Mouse (Mus musculus) ES-E14 (cell line): ENCODE data around the gene Slc25a48. TPM values are rescaled to one million over a fixed set of nuclear protein-coding genes. Genes with fewer than 3 reads are reported as not detected.
A peak's percentile ranks its signal among the peaks of the same experiment; 100 is the strongest.

ENCODE experiments used
- DNase-seq: peaks from one replicate; pipeline ENCODE4 v3.0.0-alpha.2; 2013; ENCODE audit warnings: low read depth, low spot score
- H3K27ac ChIP-seq: 2 replicates; pipeline ENCODE4 v1.5.1; 2012; ENCODE audit warnings: low read depth, mild to moderate bottlenecking, low read length, moderate library complexity, mixed read lengths; ENCODE audit not compliant: poor library complexity, insufficient read depth, severe bottlenecking
- H3K36me3 ChIP-seq: 2 replicates; pipeline ENCODE4 v1.6.1; 2012; ENCODE audit warnings: mild to moderate bottlenecking, low read length, moderate library complexity, mixed read lengths; ENCODE audit not compliant: control insufficient read depth, poor library complexity, insufficient read depth, severe bottlenecking
- H3K4me1 ChIP-seq, 2 experiments: fragments of 150-350 bp in 1 of 2; sonication (generic) in 1 of 2; 2 replicates each; pipeline ENCODE4 v1.6.1; 2012; ENCODE audit warnings: low read length in 2 of 2, mild to moderate bottlenecking in 1 of 2, mixed read lengths in 1 of 2; ENCODE audit not compliant: control insufficient read depth in 2 of 2, insufficient read depth in 2 of 2, poor library complexity in 1 of 2
- H3K4me3 ChIP-seq, 2 experiments: fragments of 150-350 bp in 1 of 2; sonication (generic) in 1 of 2; 2 replicates each; pipeline ENCODE4 v1.5.1; 2012; ENCODE audit warnings: low read length in 2 of 2, low read depth in 1 of 2, mild to moderate bottlenecking in 1 of 2, mixed read lengths in 1 of 2; ENCODE audit not compliant: insufficient read depth in 1 of 2, poor library complexity in 1 of 2, severe bottlenecking in 1 of 2
- H3K9ac ChIP-seq: 2 replicates; pipeline ENCODE4 v1.6.1; 2012; ENCODE audit warnings: low read depth, mild to moderate bottlenecking, low read length, mixed read lengths; ENCODE audit not compliant: poor library complexity, insufficient read depth, severe bottlenecking
- H3K9me3 ChIP-seq: fragments of 150-350 bp; sonication (generic); 2 replicates; pipeline ENCODE4 v1.6.1; 2012; ENCODE audit warnings: low read depth, mild to moderate bottlenecking, low read length; ENCODE audit not compliant: control insufficient read depth, insufficient read depth
- CHD2 ChIP-seq: IDR thresholded peaks from 2 replicates; pipeline ENCODE4 v1.6.1; 2014; ENCODE audit warnings: mild to moderate bottlenecking, low read depth, low read length, inconsistent platforms
- HCFC1 ChIP-seq: IDR thresholded peaks from 2 replicates; pipeline ENCODE4 v1.6.1; 2012; ENCODE audit warnings: low read length, inconsistent platforms, borderline replicate concordance; ENCODE audit not compliant: insufficient read depth
- MAFK ChIP-seq: IDR thresholded peaks from 2 replicates; pipeline ENCODE4 v1.6.1; 2014; ENCODE audit warnings: mild to moderate bottlenecking, low read depth, low read length, inconsistent platforms; ENCODE audit not compliant: insufficient read depth
- ZC3H11A ChIP-seq: IDR thresholded peaks from 2 replicates; pipeline ENCODE4 v1.6.1; 2012; ENCODE audit warnings: low read depth, mild to moderate bottlenecking, inconsistent platforms, low read length, borderline replicate concordance
- ZNF384 ChIP-seq: IDR thresholded peaks from 2 replicates; pipeline ENCODE4 v1.6.1; 2012; ENCODE audit warnings: low read depth, low read length, inconsistent platforms
- in situ Hi-C, 2 experiments: fragments of 600-800 bp; cut with MboI; formaldehyde crosslinking; loops; one replicate each; pipeline ENCODE4 v1.15.1; 2025; ENCODE audit warnings: low sequenced_read_pairs in 2 of 2, inconsistent platforms in 1 of 2; ENCODE audit not compliant: unreplicated experiment in 2 of 2
- total RNA-seq: library from RNA; depleted of rRNA; stranded (reverse); fragments of 300-350 nt; gene quantifications from 2 replicates; pipeline ENCODE4 v1.2.3, GENCODE M21; 2012

The Slc25a48 gene
- total RNA-seq, 1 experiment = 0.49 TPM

DNA sequence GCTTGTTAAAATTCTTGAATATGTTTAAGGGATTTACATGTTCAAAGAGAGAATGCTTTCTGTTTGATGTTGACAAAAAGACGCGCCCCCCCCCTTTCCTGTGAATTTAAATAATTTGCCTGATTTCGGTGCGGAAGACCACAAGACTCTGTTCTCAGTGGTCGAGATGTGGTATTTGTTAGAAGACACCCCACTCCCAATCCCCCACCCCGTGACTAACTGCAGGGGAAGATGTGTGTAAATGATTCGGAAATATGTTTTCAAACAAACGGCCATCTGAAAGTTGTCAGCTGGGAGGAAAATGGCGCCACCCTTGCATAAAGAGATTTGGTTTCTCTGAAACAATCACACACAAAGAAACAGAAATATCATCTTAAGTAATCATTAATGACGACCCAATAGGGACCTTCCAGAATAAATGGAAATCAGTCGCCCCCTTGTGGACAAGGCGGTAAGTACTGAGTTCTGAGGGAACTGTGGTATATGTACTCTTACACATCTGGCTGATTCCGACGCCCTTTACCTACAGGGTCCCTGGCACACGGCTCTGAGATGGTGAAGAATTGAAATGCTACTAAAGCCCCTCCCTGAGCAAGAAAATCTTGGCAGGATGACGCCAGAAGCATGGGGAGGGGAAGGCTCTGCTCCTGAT, 16.0 kb upstream of the Slc25a48 start:
- Histone ChIP-seq H3K27ac (no peak overlapping the region), H3K9me3 (no peaks in the 10 kb centered on the region), H3K4me1 (peaks cover 0 to 4% of the 10 kb centered on the region in 2 experiments; a peak in 1 of 4 replicates), H3K4me3 (no peak overlapping the region), H3K36me3 (no peaks in the 10 kb centered on the region), H3K9ac (no peak overlapping the region)
- in situ Hi-C loops = no loop called here
- peak; percentile 28; the same call in 1 of the 2 replicates for TF ChIP-seq ZC3H11A
- no peak for TF ChIP-seq ZNF384
- peak; percentile 75 for DNase-seq

DNA sequence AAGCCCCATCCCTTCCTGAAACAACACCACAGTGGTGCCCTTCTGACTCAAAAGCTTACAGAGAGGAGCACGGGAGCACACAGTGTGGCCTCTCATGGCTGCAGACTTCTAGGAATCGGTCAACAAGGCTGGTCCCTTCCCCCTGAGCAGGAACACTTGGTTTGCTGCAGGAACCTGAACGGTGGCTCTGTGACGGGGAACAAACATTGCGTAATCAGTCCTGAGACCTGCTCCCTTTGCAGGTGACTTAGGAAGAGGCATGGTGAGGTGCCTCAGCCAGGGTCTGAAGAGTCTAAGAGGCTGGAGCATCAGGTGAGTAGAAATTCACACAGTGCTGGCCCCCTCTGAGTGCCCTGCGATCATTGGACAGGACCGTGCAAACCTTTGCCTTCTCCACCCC, 12.2 kb upstream of the Slc25a48 start:
- TF ChIP-seq ZNF384 (no peak), CHD2 (no peak), ZC3H11A (no peak), MAFK (no peak), HCFC1 (no peak)
- DNase-seq = no peak

DNA sequence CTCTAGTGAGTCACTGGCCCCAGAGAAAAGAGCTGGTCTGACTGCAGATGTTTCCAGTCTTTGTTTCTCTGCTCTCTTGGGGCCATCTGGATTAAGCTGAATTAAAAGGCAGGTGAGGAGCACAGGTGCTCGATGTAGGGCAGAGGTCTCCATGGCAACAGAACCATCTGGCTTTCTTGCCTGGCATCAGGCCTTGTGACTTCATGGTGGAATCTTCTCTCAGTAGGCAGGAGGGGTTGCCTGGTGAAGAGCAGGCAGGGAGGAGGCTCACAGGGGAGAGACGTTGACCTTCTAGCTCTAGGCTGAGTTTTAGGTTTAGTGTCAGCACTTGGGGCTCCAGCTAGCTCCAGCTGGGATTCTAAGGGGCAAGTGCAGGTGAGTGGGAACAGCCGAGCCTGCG, 11.8 kb upstream of the Slc25a48 start, which contains the start of gene Gm3045:
Gm3045 (plus strand) TSS at position 230 of the 400 bp plus-strand sequence.
- Histone ChIP-seq H3K36me3 (no peaks in the 10 kb centered on the region), H3K9me3 (no peaks in the 10 kb centered on the region), H3K9ac (no peak within 1 kb of the TSS), H3K27ac (no peak within 1 kb of the TSS), H3K4me1 (peaks cover 2 to 5% of the 10 kb centered on the region in 2 experiments; a peak in 1 of 4 replicates), H3K4me3 (no peak within 1 kb of the TSS)
- in situ Hi-C loops = loop anchor here (5.0 to 25.0 kb wide), 2 partner anchors 139 to 144 kb away; partner anchors contain the start of gene Cxcl14 (in 1 of the 2)
- DNase-seq = no peak
- no peak for TF ChIP-seq CHD2
- TF ChIP-seq ZNF384 = no peak
- TF ChIP-seq MAFK = no peak
- TF ChIP-seq ZC3H11A = no peak
- no peak for TF ChIP-seq HCFC1

More for the DNA sequence above, 12.2 kb upstream of the Slc25a48 start:
- no peak overlapping the region for H3K4me3 ChIP-seq
- H3K27ac ChIP-seq = no peak overlapping the region
- no peak overlapping the region for H3K9ac ChIP-seq
- in situ Hi-C loops = loop anchor here (5.0 to 25.0 kb wide), 2 partner anchors 139 to 144 kb away; partner anchors contain the start of gene Cxcl14 (in 1 of the 2)
- H3K36me3 ChIP-seq = no peaks in the 10 kb centered on the region
- H3K9me3 ChIP-seq = no peaks in the 10 kb centered on the region
- H3K4me1 ChIP-seq = peaks cover 2 to 5% of the 10 kb centered on the region in 2 experiments; a peak in 1 of 4 replicates

DNA sequence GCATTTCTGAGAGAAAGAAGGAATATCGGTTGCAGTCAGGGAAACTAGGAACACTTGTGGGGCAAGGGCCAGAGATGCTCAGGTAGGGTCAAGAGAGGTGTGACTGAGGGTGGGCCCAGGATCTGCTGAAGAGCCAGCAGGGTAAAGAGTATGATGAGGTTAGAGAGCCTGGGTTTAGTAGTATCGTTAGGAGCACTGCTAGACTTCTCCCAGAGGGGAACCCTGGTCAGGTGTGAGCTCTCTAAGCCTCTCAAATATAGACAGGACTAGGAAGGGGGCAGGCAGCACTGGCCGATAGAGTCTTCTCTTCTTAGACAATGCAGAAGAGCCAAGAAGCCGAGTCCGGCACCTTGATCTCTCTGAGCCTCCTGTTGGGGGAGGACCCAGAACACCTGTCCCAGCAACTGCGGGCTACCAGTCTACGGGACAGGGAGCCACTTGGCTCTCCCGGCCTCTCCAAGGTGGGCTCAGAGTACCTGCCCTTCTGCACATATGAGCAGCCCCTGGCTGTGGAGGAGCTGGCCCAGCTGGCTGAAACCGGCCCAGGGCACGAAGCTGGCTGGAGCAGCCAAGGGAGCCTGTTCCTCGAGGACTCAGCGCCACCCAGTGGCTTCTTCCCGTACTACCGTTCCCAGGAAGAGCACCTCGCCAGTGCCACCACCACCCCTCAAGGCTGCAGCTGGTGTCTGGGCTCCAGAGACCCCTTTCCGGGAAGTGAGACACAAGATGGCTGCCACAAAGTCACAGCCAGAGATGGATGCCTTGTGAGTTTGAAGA, 9.2 kb upstream of the Slc25a48 start:
- H3K9ac ChIP-seq = no peak overlapping the region
- peak; percentile 68 for DNase-seq
- TF ChIP-seq MAFK (no peak), ZNF384 (no peak), CHD2 (no peak), ZC3H11A (no peak), HCFC1 (no peak)
- no peaks in the 10 kb centered on the region for H3K36me3 ChIP-seq
- no peak overlapping the region for H3K4me3 ChIP-seq
- H3K9me3 ChIP-seq = no peaks in the 10 kb centered on the region
- in situ Hi-C loops = loop anchor here (5.0 to 25.0 kb wide), 2 partner anchors 142 to 147 kb away; partner anchors contain the start of gene Cxcl14 (in 1 of the 2)
- peaks cover 2 to 11% of the 10 kb centered on the region in 2 experiments; a peak in 1 of 4 replicates for H3K4me1 ChIP-seq
- no peak overlapping the region for H3K27ac ChIP-seq
